Mouse (Mus musculus) erythroid progenitor cell, adult 5-6 weeks (primary cell): ENCODE measurements around the gene Peli2. TPM values are rescaled to one million over a fixed set of nuclear protein-coding genes. Genes with fewer than 3 reads are reported as not detected.

Experiments used
- ATAC-seq: replicated peaks from 2 replicates; pipeline ENCODE4 v1.8.0; 2016; ENCODE audit warnings: moderate number of reproducible peaks, mild to moderate bottlenecking, moderate TSS enrichment, inconsistent platforms; ENCODE audit not compliant: poor library complexity, low FRiP score, severe bottlenecking
- total RNA-seq, 2 experiments: library from RNA; stranded (forward) in 1 of 2; stranded (reverse) in 1 of 2; fragments of 150-400 nt in 1 of 2; fragments of 186-747, 209-891 nt in 1 of 2; gene quantifications; 2 replicates each; pipeline versions ENCODE4 v1.2.3 to v1.2.4; 2015 to 2017; ENCODE audit warnings: low replicate concordance in 2 of 2

Gene Peli2
- total RNA-seq, 2 experiments from 2014 or later = 1.1 to 2.5 TPM

GRCm38 (mm10) chr14:48148615-48149014 is 28.0 kb downstream of the Peli2 start:
- no peak for ATAC-seq

- no peak for ATAC-seq
Observed at GRCm38 (mm10) chr14:48149351-48149750, 28.7 kb downstream of the Peli2 start.

GRCm38 (mm10) chr14:48150903-48151302 is 30.3 kb downstream of the Peli2 start:
- ATAC-seq = no peak

- no peak for ATAC-seq
Observed at GRCm38 (mm10) chr14:48151554-48151953, 30.9 kb downstream of the Peli2 start.

- ATAC-seq = no peak
Observed at GRCm38 (mm10) chr14:48153064-48153463, 32.4 kb downstream of the Peli2 start.

GRCm38 (mm10) chr14:48153865-48154511 is 33.4 kb downstream of the Peli2 start:
- no peak for ATAC-seq

- no peak for ATAC-seq
Observed at GRCm38 (mm10) chr14:48154641-48155040, 34.0 kb downstream of the Peli2 start.

GRCm38 (mm10) chr14:48155153-48155552 is 34.5 kb downstream of the Peli2 start:
- ATAC-seq = no peak

GRCm38 (mm10) chr14:48157085-48157484 is 36.5 kb downstream of the Peli2 start:
- ATAC-seq = no peak

- ATAC-seq = no peak
Observed at GRCm38 (mm10) chr14:48157835-48158234, 37.2 kb downstream of the Peli2 start.

GRCm38 (mm10) chr14:48159401-48159800 is 38.8 kb downstream of the Peli2 start:
- no peak for ATAC-seq

- no peak for ATAC-seq
Observed at GRCm38 (mm10) chr14:48162446-48162845, 41.8 kb downstream of the Peli2 start.

- ATAC-seq = no peak
Observed at GRCm38 (mm10) chr14:48164917-48165316, 44.3 kb downstream of the Peli2 start.

- no peak for ATAC-seq
Observed at GRCm38 (mm10) chr14:48166396-48166795, 45.8 kb downstream of the Peli2 start.

GRCm38 (mm10) chr14:48167020-48167419 is 46.4 kb downstream of the Peli2 start:
- ATAC-seq = no peak

GRCm38 (mm10) chr14:48168116-48168515 is 47.5 kb downstream of the Peli2 start:
- no peak for ATAC-seq

GRCm38 (mm10) chr14:48169970-48170369 is 49.3 kb downstream of the Peli2 start:
- ATAC-seq = no peak

- no peak for ATAC-seq
Observed at GRCm38 (mm10) chr14:48171268-48171667, 50.6 kb downstream of the Peli2 start.

GRCm38 (mm10) chr14:48172026-48172425 is 51.4 kb downstream of the Peli2 start:
- ATAC-seq = no peak

- no peak for ATAC-seq
Observed at GRCm38 (mm10) chr14:48172876-48173275, 52.3 kb downstream of the Peli2 start.

- no peak for ATAC-seq
Observed at GRCm38 (mm10) chr14:48173840-48174239, 53.2 kb downstream of the Peli2 start.

- no peak for ATAC-seq
Observed at GRCm38 (mm10) chr14:48174356-48174755, 53.7 kb downstream of the Peli2 start.
